Mouse (Mus musculus): ENCODE measurements around the gene Gpbp1l1. TPM values are rescaled to one million over a fixed set of nuclear protein-coding genes. Genes with fewer than 3 reads are reported as not detected.

Gene Gpbp1l1
- polyA plus RNA-seq, 2 experiments = 17.3 to 18.4 TPM

DNA sequence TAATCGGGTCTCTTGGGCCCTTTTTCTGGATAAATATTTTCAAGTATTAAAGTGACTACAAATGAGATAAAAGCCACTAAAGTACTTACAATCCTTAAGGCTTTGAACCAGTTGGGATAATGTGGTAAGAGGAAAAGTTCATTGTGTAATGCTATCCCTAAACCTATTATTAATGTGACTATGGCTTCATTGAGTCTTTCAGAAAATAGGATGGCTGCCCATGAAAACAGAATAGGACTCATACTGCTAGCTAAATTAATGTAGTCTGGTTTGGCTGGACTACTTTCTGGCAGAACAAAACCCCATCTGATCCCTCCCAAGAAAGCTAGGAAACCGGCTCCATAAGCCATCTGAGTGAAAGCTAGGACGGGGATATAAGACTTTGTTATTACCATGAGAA lies 4.4 kb upstream of the Gpbp1l1 start:
- Histone ChIP-seq H3K9ac (replicated peaks) (no peak overlapping the region), H3K36me3 (replicated peaks; ENCODE audit: control insufficient read depth, insufficient read depth, low read depth) (peaks cover 15% of the 10 kb centered on the region), H3K4me1 (replicated peaks; ENCODE audit: control insufficient read depth in 2 of 2, insufficient read depth in 2 of 2, low read length in 1 of 2) (peaks cover 0 to 5% of the 10 kb centered on the region in 2 experiments; a peak in 2 of 4 replicates), H3K27me3 (ENCODE audit: control insufficient read depth, insufficient read depth, low read length) (no peaks in the 10 kb centered on the region), H3K27ac (no peak overlapping the region), H3K9me3 (ENCODE audit: control insufficient read depth, low read length) (no peaks in the 10 kb centered on the region), H3K4me2 (ENCODE audit: low read depth) (no peak overlapping the region), H3K4me3 (ENCODE audit: insufficient read depth in 1 of 2, low read depth in 2 of 2, low read length in 2 of 2) (no peak overlapping the region)
- DNase-seq (ENCODE audit: low read depth in 3 of 3, low spot score in 3 of 3) (no peak), ATAC-seq (ENCODE audit: insufficient read depth) (no peak)
- WGBS (ENCODE audit: insufficient replicate concordance) = 72% methylated on average over 3 of the region's 3 CpGs
- no peak for TF ChIP-seq EP300 (IDR thresholded peaks at IDR 0.05; ENCODE audit: low read depth)
- TF ChIP-seq CTCF (IDR thresholded peaks at IDR 0.05; ENCODE audit: low read depth) = no peak

GRCm38 (mm10) chr4:116555413-116556300 lies 1.8 kb upstream of the Gpbp1l1 start, which contains the start of gene Tmem69:
Gene Tmem69 (minus strand): TSS chr4:116555936.
- DNase-seq (ENCODE audit: low read depth in 3 of 3, low spot score in 3 of 3) (peak; percentile 73 to 77 (median 74)), ATAC-seq (ENCODE audit: insufficient read depth) (no peak)
- Histone ChIP-seq H3K36me3 (replicated peaks; ENCODE audit: control insufficient read depth, insufficient read depth, low read depth) (peaks cover 15% of the 10 kb centered on the region), H3K9ac (replicated peaks) (peak within 1 kb of the TSS; percentile 95), H3K4me3 (ENCODE audit: insufficient read depth in 1 of 2, low read depth in 2 of 2, low read length in 2 of 2) (peak within 1 kb of the TSS; percentile 65 to 97), H3K27me3 (ENCODE audit: control insufficient read depth, insufficient read depth, low read length) (no peaks in the 10 kb centered on the region), H3K4me1 (replicated peaks; ENCODE audit: control insufficient read depth in 2 of 2, insufficient read depth in 2 of 2, low read length in 1 of 2) (peaks cover 8 to 10% of the 10 kb centered on the region in 2 experiments), H3K4me2 (ENCODE audit: low read depth) (peak within 1 kb of the TSS; percentile 99), H3K27ac (peak within 1 kb of the TSS; percentile 95), H3K9me3 (ENCODE audit: control insufficient read depth, low read length) (no peaks in the 10 kb centered on the region)
- TF ChIP-seq EP300 (IDR thresholded peaks at IDR 0.05; ENCODE audit: low read depth) = no peak
- no peak for TF ChIP-seq CTCF (IDR thresholded peaks at IDR 0.05; ENCODE audit: low read depth)
- WGBS (ENCODE audit: insufficient replicate concordance) = 2% methylated on average over 23 of the region's 23 CpGs

DNA sequence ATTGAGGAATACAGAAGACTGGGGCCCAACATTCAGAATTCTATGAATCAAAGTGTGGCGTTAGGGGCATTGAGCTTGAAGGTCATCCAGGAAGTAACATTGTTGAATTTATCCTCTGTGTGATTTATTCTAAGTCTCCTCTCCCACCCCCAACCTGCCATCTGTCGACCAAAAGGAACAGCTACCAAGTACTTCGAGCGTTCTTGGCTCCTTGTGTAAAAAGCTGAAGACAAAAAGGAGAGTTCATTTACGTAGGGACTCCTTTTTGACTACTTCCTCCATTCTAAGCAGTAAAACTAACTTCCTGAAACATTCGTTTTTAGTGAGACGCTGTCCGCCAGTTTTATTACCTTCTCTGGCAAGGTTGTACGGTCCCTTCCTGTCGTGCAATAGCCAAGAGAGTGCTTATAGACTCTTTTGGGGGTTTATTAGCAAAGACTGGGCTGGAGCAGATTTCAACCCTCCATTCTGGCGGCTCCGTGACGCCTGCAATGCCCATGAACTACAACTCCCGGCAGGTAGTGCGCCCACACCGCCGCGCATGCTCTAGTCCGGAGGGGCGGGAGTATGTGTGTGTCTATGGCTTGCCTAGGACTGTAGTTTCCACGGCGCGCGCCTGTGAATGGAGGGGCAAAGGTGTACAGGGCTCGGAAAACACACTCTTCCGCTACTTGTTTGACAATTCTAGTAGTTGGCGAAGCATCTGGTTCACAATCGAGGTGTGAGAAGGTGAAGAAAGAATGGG lies 725 bp upstream of the Gpbp1l1 start:
- WGBS (ENCODE audit: insufficient replicate concordance) = under 1% methylated on average over 28 of the region's 28 CpGs
- DNase-seq (ENCODE audit: low read depth in 3 of 3, low spot score in 3 of 3) (peak; percentile 89 to 92 (median 91)), ATAC-seq (ENCODE audit: insufficient read depth) (peak; percentile 93)
- Histone ChIP-seq H3K4me2 (ENCODE audit: low read depth) (peak overlapping the region; percentile 99), H3K4me3 (ENCODE audit: insufficient read depth in 1 of 2, low read depth in 2 of 2, low read length in 2 of 2) (peak overlapping the region; percentile 65 to 97), H3K27ac (peak overlapping the region; percentile 95), H3K9ac (replicated peaks) (peak overlapping the region; percentile 95), H3K4me1 (replicated peaks; ENCODE audit: control insufficient read depth in 2 of 2, insufficient read depth in 2 of 2, low read length in 1 of 2) (peaks cover 8 to 10% of the 10 kb centered on the region in 2 experiments; a peak in 3 of 4 replicates), H3K27me3 (ENCODE audit: control insufficient read depth, insufficient read depth, low read length) (no peaks in the 10 kb centered on the region), H3K36me3 (replicated peaks; ENCODE audit: control insufficient read depth, insufficient read depth, low read depth) (peaks cover 15% of the 10 kb centered on the region), H3K9me3 (ENCODE audit: control insufficient read depth, low read length) (no peaks in the 10 kb centered on the region)
- no peak for TF ChIP-seq CTCF (IDR thresholded peaks at IDR 0.05; ENCODE audit: low read depth)
- no peak for TF ChIP-seq EP300 (IDR thresholded peaks at IDR 0.05; ENCODE audit: low read depth)

- ATAC-seq (ENCODE audit: insufficient read depth) (no peak), DNase-seq (ENCODE audit: low read depth in 3 of 3, low spot score in 3 of 3) (peak in 2 of 3 experiments; percentile 17 to 37)
- WGBS (ENCODE audit: insufficient replicate concordance) = 2% methylated on average over 15 of the region's 15 CpGs
- Histone ChIP-seq H3K4me3 (ENCODE audit: insufficient read depth in 1 of 2, low read depth in 2 of 2, low read length in 2 of 2) (peak overlapping the region; percentile 65 to 80), H3K4me2 (ENCODE audit: low read depth) (peak overlapping the region; percentile 95), H3K9ac (replicated peaks) (peak overlapping the region; percentile 78), H3K9me3 (ENCODE audit: control insufficient read depth, low read length) (no peaks in the 10 kb centered on the region), H3K4me1 (replicated peaks; ENCODE audit: control insufficient read depth in 2 of 2, insufficient read depth in 2 of 2, low read length in 1 of 2) (peaks cover 8 to 10% of the 10 kb centered on the region in 2 experiments; a peak in 3 of 4 replicates), H3K27me3 (ENCODE audit: control insufficient read depth, insufficient read depth, low read length) (no peaks in the 10 kb centered on the region), H3K27ac (peak overlapping the region; percentile 61), H3K36me3 (replicated peaks; ENCODE audit: control insufficient read depth, insufficient read depth, low read depth) (peaks cover 8% of the 10 kb centered on the region)
- TF ChIP-seq CTCF (IDR thresholded peaks at IDR 0.05; ENCODE audit: low read depth) (no peak), EP300 (IDR thresholded peaks at IDR 0.05; ENCODE audit: low read depth) (no peak)
Observed at GRCm38 (mm10) chr4:116558151-116558882, 859 bp downstream of the Gpbp1l1 start.
